Mouse (Mus musculus): Measurements from ENCODE around the gene Cenpb. TPM values are rescaled to one million over a fixed set of nuclear protein-coding genes. Genes with fewer than 3 reads are reported as not detected.
A peak's percentile ranks its signal among the peaks of the same experiment; 100 is the strongest.

Gene Cenpb
- polyA plus RNA-seq, 1 experiment from 2014 or later = 12.0 TPM

DNA sequence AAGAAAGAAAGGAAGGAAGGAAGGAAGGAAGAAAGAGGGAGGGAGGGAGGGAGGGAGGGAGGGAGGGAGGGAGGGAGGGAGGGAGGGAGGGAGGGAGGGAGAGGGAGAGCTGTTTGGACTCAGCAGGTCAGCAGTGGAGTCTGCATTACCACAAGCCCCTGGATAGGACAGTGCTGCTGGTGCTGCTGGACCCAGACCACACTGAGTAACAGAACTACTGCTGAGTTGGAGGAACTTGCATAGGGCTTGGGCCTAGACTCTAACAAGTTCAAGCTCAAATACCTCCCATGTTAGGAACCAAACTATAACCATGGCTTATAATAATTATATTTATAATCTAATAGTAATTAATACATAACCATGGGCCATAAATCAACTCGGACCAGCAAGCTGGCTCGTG, 49.0 kb downstream of the Cenpb start:
- no peak for ATAC-seq (ENCODE audit: insufficient number of reproducible peaks, low FRiP score, low TSS enrichment, low read depth)
- Histone ChIP-seq H3K9ac (no peak overlapping the region), H3K36me3 (peaks cover 21% of the 10 kb centered on the region), H3K27ac (no peak overlapping the region), H3K27me3 (no peaks in the 10 kb centered on the region), H3K4me2 (no peak overlapping the region), H3K4me1 (peaks cover 31% of the 10 kb centered on the region), H3K4me3 (no peak overlapping the region), H3K9me3 (no peaks in the 10 kb centered on the region)
- 76% methylated on average over 2 of the region's 2 CpGs for WGBS

DNA sequence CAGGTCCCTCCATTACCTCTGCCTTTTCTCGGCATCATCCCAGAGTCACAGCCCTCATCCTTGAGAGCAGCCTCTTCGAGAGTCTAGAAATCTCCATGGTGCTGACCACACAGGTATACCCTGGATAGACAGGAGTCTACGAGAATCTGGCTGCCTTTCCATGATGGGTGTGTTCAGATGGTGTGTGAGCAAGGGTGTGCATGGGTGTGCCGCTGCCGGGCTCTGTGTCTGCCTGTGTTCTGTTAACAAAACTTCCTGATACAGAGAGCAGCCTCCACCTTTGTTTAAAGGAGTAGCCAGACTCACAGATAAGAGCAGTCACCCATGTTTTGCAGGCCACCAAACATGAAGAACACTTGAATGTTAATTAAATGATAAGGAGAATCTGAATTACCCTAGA, 50.0 kb downstream of the Cenpb start:
- Histone ChIP-seq H3K9ac (no peak overlapping the region), H3K4me2 (no peak overlapping the region), H3K27me3 (no peaks in the 10 kb centered on the region), H3K4me3 (no peak overlapping the region), H3K36me3 (peaks cover 11% of the 10 kb centered on the region), H3K27ac (no peak overlapping the region), H3K9me3 (no peaks in the 10 kb centered on the region), H3K4me1 (peaks cover 30% of the 10 kb centered on the region)
- ATAC-seq (ENCODE audit: insufficient number of reproducible peaks, low FRiP score, low TSS enrichment, low read depth) = no peak
- 86% methylated on average over 5 of the region's 5 CpGs for WGBS

DNA sequence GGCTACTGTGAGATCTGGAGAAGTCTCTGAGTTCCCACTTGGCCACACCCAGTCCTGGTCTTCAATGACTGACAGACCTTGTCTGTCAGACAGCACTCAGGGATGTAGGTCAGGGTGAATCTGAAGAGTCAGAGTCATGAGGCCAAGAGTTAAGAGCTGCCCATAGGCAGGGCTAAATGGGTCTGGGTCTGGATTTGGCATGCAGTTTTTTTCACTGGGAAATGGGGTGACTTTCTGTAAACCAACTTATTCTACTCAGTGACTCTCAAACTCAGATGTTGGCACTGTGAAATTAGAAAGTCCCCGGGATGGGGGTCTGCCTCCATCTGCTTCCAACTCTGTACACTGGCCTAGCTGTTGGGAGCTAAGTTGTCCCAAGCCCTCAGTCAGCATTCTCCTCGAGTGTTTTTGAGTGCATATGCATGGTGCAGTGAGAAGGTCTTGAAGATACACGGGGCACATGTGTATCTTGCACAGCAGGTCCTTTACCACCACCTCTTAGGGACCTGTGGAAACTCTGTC, 51.2 kb downstream of the Cenpb start:
- WGBS = 75% methylated on average over 3 of the region's 3 CpGs

DNA sequence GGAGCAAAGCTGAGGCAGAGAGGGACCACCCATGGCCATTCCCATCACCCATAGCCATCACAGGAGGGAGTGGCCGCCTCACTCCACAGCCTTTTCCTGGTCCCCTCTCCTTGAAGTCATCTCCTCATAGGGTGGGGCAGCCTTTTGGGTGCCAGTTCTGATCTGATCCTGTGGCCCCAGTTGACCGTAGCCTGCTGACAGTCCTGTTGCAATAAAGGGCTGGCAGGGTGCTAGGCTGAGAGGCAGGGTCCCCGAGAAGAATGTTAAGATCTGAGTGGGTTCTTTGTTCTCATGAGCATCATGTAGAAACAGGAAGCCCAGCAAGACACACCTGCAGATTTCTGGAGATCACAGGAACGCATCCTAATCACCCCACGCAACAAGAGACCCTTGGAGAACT, 51.7 kb downstream of the Cenpb start:
- Histone ChIP-seq H3K27ac (no peak overlapping the region), H3K36me3 (no peaks in the 10 kb centered on the region; the same call in 1 of the 2 replicates)
- WGBS = 70% methylated on average over 5 of the region's 5 CpGs

More for the DNA sequence above, 51.2 kb downstream of the Cenpb start:
- Histone ChIP-seq H3K4me3 (peak overlapping the region; percentile 69), H3K27me3 (no peaks in the 10 kb centered on the region), H3K27ac (no peak overlapping the region), H3K4me2 (peak overlapping the region; percentile 70), H3K9ac (no peak overlapping the region), H3K9me3 (no peaks in the 10 kb centered on the region), H3K4me1 (peaks cover 30% of the 10 kb centered on the region), H3K36me3 (no peaks in the 10 kb centered on the region; the same call in 1 of the 2 replicates)
- no peak for ATAC-seq (ENCODE audit: insufficient number of reproducible peaks, low FRiP score, low TSS enrichment, low read depth)

DNA sequence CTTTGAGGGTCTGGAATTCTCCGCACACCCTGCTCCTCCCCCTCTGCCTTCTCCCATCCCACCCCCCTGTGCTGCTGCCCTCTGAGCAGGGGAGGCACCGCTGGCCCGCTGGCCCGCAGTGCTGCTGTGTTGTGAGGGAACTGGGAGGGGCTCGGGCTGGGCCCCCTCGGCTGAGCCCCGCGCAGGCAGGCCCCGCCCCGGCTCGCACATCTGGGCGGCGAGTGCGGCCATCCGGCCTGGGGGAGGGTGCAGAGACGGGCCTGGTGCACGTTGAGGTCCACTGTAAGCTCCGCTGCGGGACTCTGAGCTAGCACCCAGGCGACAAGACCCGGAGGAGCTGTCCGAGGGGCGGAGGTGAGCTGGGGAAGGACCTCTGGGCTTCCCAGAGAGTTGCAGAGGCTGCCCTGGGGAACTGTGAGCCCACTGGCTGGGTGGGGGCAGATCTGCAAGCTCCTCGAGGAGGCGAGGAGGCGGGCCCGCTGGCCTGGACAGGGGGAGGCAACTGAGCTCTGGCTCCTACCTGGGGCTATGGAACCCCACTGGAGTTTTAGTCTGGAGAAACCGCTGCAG, 52.6 kb downstream of the Cenpb start, which contains the start of gene Hspa12b:
Gene Hspa12b (plus strand): TSS at position 120 of the 570 bp plus-strand sequence.
- Histone ChIP-seq H3K9me3 (no peaks in the 10 kb centered on the region), H3K4me3 (peak within 1 kb of the TSS; percentile 69), H3K27ac (peak within 1 kb of the TSS; percentile 91), H3K4me1 (peaks cover 30% of the 10 kb centered on the region), H3K27me3 (no peaks in the 10 kb centered on the region), H3K9ac (peak within 1 kb of the TSS; percentile 70), H3K36me3 (no peaks in the 10 kb centered on the region; the same call in 1 of the 2 replicates), H3K4me2 (peak within 1 kb of the TSS; percentile 70)
- ATAC-seq (ENCODE audit: insufficient number of reproducible peaks, low FRiP score, low TSS enrichment, low read depth) = peak; percentile 93
- under 1% methylated on average over 28 of the region's 28 CpGs for WGBS

More for the DNA sequence above, 51.7 kb downstream of the Cenpb start:
- Histone ChIP-seq H3K4me3 (peak overlapping the region; percentile 69), H3K9ac (peak overlapping the region; percentile 70; the same call in 1 of the 2 replicates), H3K4me2 (peak overlapping the region; percentile 70), H3K4me1 (peaks cover 30% of the 10 kb centered on the region), H3K27me3 (no peaks in the 10 kb centered on the region), H3K9me3 (no peaks in the 10 kb centered on the region)
- ATAC-seq (ENCODE audit: insufficient number of reproducible peaks, low FRiP score, low TSS enrichment, low read depth) = no peak

DNA sequence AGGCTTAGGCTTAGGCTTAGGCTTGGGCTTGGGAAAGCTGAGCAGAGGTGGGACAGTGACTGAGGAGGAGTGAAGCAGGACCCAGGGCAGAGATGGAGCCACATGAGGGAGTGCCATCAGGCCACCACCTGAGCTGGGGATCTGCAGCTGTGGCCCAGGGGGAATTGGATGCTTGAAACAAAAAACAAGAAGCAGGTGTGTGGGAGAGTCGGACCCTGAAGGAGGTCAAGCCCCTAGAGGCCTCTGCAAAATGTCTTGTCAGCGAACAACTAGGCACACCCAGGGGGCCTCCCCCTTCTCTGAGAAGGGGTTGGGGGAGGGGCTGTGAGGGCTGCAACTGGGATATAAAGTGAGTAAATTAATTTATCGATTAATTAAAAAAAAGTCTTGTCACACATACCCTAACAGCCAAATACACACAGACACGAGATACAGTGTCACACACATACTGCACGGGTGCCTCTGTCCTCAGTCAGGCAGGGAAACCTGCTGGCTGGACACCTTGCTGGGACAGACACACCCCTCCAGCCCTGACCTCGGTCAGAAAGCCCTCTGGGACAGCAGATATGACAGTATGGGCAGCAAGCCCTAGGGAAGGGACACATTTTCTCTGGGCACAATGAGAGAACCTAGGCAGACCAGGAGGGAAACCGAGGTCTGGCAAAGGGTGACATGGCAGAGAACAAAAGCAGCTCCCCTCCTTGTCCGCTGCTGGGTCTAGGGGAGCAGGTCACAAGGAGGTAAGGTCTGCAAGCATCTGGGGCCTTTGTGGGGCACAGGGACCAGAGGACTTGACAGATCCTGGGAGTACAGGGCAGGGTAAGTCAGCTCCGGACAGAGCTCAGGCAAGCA, 53.7 kb downstream of the Cenpb start:
- Histone ChIP-seq H3K36me3 (no peaks in the 10 kb centered on the region; the same call in 1 of the 2 replicates), H3K9me3 (no peaks in the 10 kb centered on the region), H3K4me3 (peak overlapping the region; percentile 69; the same call in 1 of the 2 replicates), H3K27me3 (no peaks in the 10 kb centered on the region), H3K9ac (peak overlapping the region; percentile 70; the same call in 1 of the 2 replicates), H3K4me1 (peaks cover 30% of the 10 kb centered on the region), H3K27ac (peak overlapping the region; percentile 91), H3K4me2 (peak overlapping the region; percentile 70)
- WGBS = 46% methylated on average over 9 of the region's 9 CpGs
- 0 out of 2 replicates have a peak, but pooled peaks have one; percentile 1 for ATAC-seq (ENCODE audit: insufficient number of reproducible peaks, low FRiP score, low TSS enrichment, low read depth)

Other genes with a start within 250 kb of the Cenpb start
- gene Gfra4, start 137.0 kb downstream of the Cenpb start, polyA plus RNA-seq (2015; fragmentation: Nextera tagmentation; extraction: Ambion mirVana) = 29.5 and 31.8 TPM in 2 replicates
- 69.2 and 77.5 TPM in 2 replicates for gene Adam33, start 116.3 kb downstream of the Cenpb start, polyA plus RNA-seq (2015; fragmentation: Nextera tagmentation; extraction: Ambion mirVana)
- gene Siglec1, start 93.3 kb downstream of the Cenpb start, polyA plus RNA-seq (2015; fragmentation: Nextera tagmentation; extraction: Ambion mirVana) = 0.58 and 0.61 TPM in 2 replicates
- 16.0 and 22.0 TPM in 2 replicates for gene Hspa12b, start 52.8 kb downstream of the Cenpb start, polyA plus RNA-seq (2015; fragmentation: Nextera tagmentation; extraction: Ambion mirVana)
- gene Gm11037, start 46.6 kb downstream of the Cenpb start, polyA plus RNA-seq (2015; fragmentation: Nextera tagmentation; extraction: Ambion mirVana) = not detected in 2 replicates
- gene 1700037H04Rik, start 20.0 kb downstream of the Cenpb start, polyA plus RNA-seq (2015; fragmentation: Nextera tagmentation; extraction: Ambion mirVana) = 53.6 and 56.0 TPM in 2 replicates
- 51.2 and 51.3 TPM in 2 replicates for gene Cdc25b, start 6.9 kb upstream of the Cenpb start, polyA plus RNA-seq (2015; fragmentation: Nextera tagmentation; extraction: Ambion mirVana)
- 5.3 and 6.1 TPM in 2 replicates for gene Spef1, start 7.2 kb upstream of the Cenpb start, polyA plus RNA-seq (2015; fragmentation: Nextera tagmentation; extraction: Ambion mirVana)
- gene Ap5s1, start 27.0 kb upstream of the Cenpb start, polyA plus RNA-seq (2015; fragmentation: Nextera tagmentation; extraction: Ambion mirVana) = 26.7 and 27.8 TPM in 2 replicates
- 19.2 and 22.5 TPM in 2 replicates for gene Mavs, start 54.0 kb upstream of the Cenpb start, polyA plus RNA-seq (2015; fragmentation: Nextera tagmentation; extraction: Ambion mirVana)
- gene Pank2, start 82.4 kb upstream of the Cenpb start, polyA plus RNA-seq (2015; fragmentation: Nextera tagmentation; extraction: Ambion mirVana) = 27.9 and 34.8 TPM in 2 replicates
- 7.3 and 7.5 TPM in 2 replicates for gene Rnf24, start 172.8 kb upstream of the Cenpb start, polyA plus RNA-seq (2015; fragmentation: Nextera tagmentation; extraction: Ambion mirVana)